Mouse (Mus musculus): ENCODE measurements around the gene Glmn.

DNA sequence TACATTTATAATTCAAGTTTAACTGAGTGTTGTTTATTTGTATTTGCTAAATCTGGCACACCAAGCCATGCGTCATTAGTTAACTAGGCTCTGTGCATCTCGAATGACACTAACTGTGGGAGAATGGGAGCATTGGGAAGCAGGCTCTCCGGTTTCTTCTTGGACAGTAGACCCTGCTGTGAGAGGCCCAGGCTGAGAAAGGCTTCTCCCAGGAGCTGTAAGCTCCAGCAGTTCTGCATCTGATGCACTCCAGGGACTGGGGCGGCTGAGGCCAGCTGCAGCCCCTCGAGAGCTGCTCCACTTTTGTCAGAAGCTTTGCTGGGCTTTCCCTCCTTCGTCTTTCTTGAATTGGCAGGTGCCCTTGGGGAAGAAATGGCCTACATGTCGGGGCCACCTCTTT is 56.0 kb downstream of the Glmn start:
- TF ChIP-seq CTCF (IDR thresholded peaks at IDR 0.05; ENCODE audit: insufficient read depth, low read depth, low read length) = no peak
- no peak for TF ChIP-seq POLR2A (IDR thresholded peaks at IDR 0.05; ENCODE audit: insufficient read depth, low read depth, low read length)

Measured in olfactory bulb, adult 2 months (tissue).